Mouse (Mus musculus) lung, embryonic 15.5 days (tissue): ENCODE measurements around the gene Myo3b. TPM values are rescaled to one million over a fixed set of nuclear protein-coding genes. Genes with fewer than 3 reads are reported as not detected.

Experiments used
- ATAC-seq: fragments of 200-750 bp; cut with Nextera tagmentation; 2 replicates; pipeline ENCODE4 v1.8.0; 2017; ENCODE audit warnings: moderate number of reproducible peaks, borderline replicate concordance; ENCODE audit not compliant: low FRiP score, low TSS enrichment; ENCODE audit errors: extremely low read depth
- H3K27ac ChIP-seq: fragments of 300-500 bp; sonication (generic); 2 replicates; pipeline ENCODE4 v1.5.1; 2015; ENCODE audit warnings: moderate library complexity, mild to moderate bottlenecking, inconsistent platforms
- H3K27me3 ChIP-seq: fragments of 300-500 bp; sonication (generic); 2 replicates; pipeline ENCODE4 v1.6.1; 2015; ENCODE audit warnings: inconsistent platforms
- H3K36me3 ChIP-seq: fragments of 300-500 bp; sonication (generic); 2 replicates; pipeline ENCODE4 v1.6.1; 2015; ENCODE audit warnings: inconsistent platforms
- H3K4me1 ChIP-seq: fragments of 300-500 bp; sonication (generic); 2 replicates; pipeline ENCODE4 v1.6.1; 2015; ENCODE audit warnings: inconsistent platforms
- H3K4me2 ChIP-seq: fragments of 300-500 bp; sonication (generic); 2 replicates; pipeline ENCODE4 v1.6.1; 2015; ENCODE audit warnings: inconsistent platforms, mild to moderate bottlenecking, moderate library complexity
- H3K4me3 ChIP-seq: fragments of 300-500 bp; sonication (generic); 2 replicates; pipeline ENCODE4 v1.5.1; 2015; ENCODE audit warnings: mild to moderate bottlenecking, inconsistent platforms
- H3K9ac ChIP-seq: fragments of 300-500 bp; sonication (generic); 2 replicates; pipeline ENCODE4 v1.6.1; 2015; ENCODE audit warnings: inconsistent platforms
- H3K9me3 ChIP-seq: fragments of 300-500 bp; sonication (generic); 2 replicates; pipeline ENCODE4 v1.6.1; 2016; ENCODE audit warnings: inconsistent platforms
- WGBS: fragments of 180-500 bp; shearing (Covaris S2); methylation state at CpG from one replicate; pipeline ENCODE4 v1.1.7; 2015; 5-methylcytosine and 5-hydroxymethylcytosine counted together
- polyA plus RNA-seq: library from polyadenylated mRNA; unstranded; fragments of >200 nt; fragmentation: Nextera tagmentation; extraction: Ambion mirVana; gene quantifications from 2 replicates; pipeline ENCODE4 v1.2.1, GENCODE M21; 2015

The Myo3b gene
- polyA plus RNA-seq, 1 experiment from 2014 or later: 0.46 TPM

DNA sequence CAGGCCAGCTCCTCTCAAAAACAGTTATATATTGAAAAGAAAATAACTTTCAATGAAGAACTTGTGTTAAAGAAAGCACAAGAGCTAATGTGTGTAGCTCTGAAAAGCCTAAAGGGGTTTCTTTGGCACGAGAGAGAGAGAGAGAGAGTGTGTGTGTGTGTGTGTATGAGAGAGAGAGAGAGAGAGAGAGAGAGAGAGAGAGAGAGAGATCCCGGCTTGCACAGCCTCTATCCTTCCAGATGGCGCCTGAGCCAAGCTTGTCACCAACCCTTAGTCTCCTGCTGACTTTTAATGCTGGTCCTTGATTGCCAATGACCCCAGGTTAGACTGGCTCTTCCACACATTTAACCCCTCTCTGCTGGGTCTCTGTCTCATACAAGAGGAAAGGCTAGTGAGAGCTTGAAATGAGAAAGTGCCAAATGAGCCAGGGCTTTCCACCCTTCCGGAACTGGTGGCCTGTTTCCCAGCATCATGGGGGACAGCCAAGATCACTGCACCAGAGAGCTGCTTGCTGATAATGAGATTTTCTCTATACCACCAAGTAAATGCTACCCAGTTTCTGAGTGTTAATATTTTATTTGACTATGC is 371.5 kb downstream of the Myo3b start:
- no peaks in the 10 kb centered on the region for H3K4me1 ChIP-seq
- no peaks in the 10 kb centered on the region for H3K27me3 ChIP-seq
- no peak overlapping the region for H3K4me3 ChIP-seq
- no peak overlapping the region for H3K9ac ChIP-seq
- H3K9me3 ChIP-seq: no peaks in the 10 kb centered on the region
- H3K27ac ChIP-seq: no peak overlapping the region
- H3K4me2 ChIP-seq: no peak overlapping the region
- no peak for ATAC-seq
- no peaks in the 10 kb centered on the region for H3K36me3 ChIP-seq
- 65% methylated on average over 4 of the region's 4 CpGs for WGBS

DNA sequence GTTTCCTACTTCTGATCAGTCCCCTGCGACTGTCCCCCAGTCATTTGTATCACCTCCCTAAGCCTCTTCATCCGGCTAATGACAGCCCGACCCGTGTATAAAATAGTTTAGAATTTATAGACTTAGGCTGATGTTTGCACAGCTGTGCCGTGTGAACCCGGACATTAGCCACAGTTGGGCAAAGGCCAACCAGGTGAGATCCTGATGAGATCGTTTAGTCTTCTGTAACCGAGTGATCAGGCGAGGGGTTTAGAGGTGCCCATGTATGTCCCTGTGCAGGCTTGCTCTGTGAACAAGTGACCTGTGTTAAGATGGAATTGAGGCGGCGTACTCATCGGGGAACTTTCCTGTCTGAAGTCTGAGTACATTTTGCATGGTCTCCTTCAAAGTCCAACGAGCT is 373.4 kb downstream of the Myo3b start:
- WGBS: 41% methylated on average over 13 of the region's 13 CpGs
- Histone ChIP-seq H3K4me3 (no peak overlapping the region), H3K27ac (no peak overlapping the region), H3K36me3 (no peaks in the 10 kb centered on the region), H3K4me1 (no peaks in the 10 kb centered on the region), H3K9ac (no peak overlapping the region), H3K9me3 (no peaks in the 10 kb centered on the region), H3K4me2 (no peak overlapping the region), H3K27me3 (no peaks in the 10 kb centered on the region)
- ATAC-seq: no peak

DNA sequence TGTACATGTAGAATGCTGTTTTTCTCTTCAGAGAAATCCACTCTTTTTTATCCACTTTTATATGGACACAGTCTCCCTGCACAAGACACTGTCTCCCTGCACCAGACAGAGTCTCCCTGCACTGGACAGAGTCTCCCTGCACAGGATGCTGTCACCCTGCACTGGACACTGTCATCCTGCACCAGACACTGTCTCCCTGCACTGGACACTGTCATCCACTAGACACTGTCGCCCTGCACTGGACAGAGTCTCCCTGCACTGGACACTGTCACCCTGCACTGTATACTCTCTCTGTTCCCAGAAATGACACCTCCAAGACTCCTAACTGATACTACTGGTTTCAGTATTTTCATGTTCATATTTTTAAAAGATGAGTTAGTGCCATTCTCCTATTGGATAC is 375.5 kb downstream of the Myo3b start:
- no peak overlapping the region for H3K27ac ChIP-seq
- H3K4me1 ChIP-seq: no peaks in the 10 kb centered on the region
- no peaks in the 10 kb centered on the region for H3K27me3 ChIP-seq
- no peaks in the 10 kb centered on the region for H3K36me3 ChIP-seq
- 0 out of 2 replicates have a peak, but pooled peaks have one; percentile 19 for ATAC-seq
- no peak overlapping the region for H3K4me2 ChIP-seq
- H3K4me3 ChIP-seq: no peak overlapping the region
- H3K9ac ChIP-seq: no peak overlapping the region
- H3K9me3 ChIP-seq: no peaks in the 10 kb centered on the region
- 69% methylated on average over 1 of the region's 1 CpGs for WGBS

DNA sequence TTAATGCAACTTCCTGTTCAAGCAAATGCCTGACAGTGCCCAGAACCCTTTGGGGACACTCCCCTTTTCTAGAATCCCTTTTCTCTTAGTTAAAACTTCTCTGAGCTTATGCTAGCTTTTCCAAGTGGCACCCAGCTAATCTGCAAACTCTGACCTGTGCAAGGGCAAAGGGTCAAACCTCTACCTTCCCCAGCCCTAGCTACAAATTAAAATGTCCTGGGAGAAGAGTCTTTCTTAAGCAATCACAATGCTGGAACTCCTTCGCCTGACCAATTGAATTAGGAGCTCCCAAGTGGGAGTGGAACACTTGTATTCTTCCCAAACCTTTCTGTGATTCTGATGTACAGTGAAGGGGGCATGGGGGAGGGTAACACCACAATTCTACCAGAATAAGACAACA is 376.6 kb downstream of the Myo3b start:
- Histone ChIP-seq H3K4me3 (no peak overlapping the region), H3K9me3 (no peaks in the 10 kb centered on the region), H3K27ac (no peak overlapping the region), H3K9ac (no peak overlapping the region), H3K27me3 (no peaks in the 10 kb centered on the region), H3K4me2 (no peak overlapping the region), H3K4me1 (no peaks in the 10 kb centered on the region), H3K36me3 (no peaks in the 10 kb centered on the region)
- WGBS: 85% methylated on average over 1 of the region's 1 CpGs
- ATAC-seq: no peak

DNA sequence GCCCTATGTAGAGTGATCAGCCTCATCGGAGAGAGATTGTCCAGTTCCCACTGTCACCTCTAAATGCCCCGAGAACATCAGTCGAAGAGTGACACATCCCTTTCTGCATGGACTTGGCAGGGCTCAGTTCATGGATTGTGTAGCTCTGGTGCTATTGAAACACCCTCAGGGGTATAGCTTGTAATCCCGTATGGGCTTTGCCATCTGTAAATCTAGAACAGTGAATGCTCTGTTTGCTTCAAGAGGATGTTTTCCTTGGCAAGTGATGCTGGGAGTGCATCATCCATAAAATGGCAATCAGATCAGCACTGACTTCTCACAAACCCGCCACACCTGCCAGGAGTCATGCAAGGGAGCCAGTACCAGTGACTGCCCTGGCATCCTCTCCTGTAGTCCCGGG is 380.4 kb downstream of the Myo3b start:
- no peaks in the 10 kb centered on the region for H3K27me3 ChIP-seq
- H3K4me2 ChIP-seq: no peak overlapping the region
- no peak overlapping the region for H3K4me3 ChIP-seq
- WGBS: 75% methylated on average over 6 of the region's 6 CpGs
- no peaks in the 10 kb centered on the region for H3K9me3 ChIP-seq
- H3K4me1 ChIP-seq: no peaks in the 10 kb centered on the region
- H3K9ac ChIP-seq: no peak overlapping the region
- no peaks in the 10 kb centered on the region for H3K36me3 ChIP-seq
- no peak overlapping the region for H3K27ac ChIP-seq
- no peak for ATAC-seq

DNA sequence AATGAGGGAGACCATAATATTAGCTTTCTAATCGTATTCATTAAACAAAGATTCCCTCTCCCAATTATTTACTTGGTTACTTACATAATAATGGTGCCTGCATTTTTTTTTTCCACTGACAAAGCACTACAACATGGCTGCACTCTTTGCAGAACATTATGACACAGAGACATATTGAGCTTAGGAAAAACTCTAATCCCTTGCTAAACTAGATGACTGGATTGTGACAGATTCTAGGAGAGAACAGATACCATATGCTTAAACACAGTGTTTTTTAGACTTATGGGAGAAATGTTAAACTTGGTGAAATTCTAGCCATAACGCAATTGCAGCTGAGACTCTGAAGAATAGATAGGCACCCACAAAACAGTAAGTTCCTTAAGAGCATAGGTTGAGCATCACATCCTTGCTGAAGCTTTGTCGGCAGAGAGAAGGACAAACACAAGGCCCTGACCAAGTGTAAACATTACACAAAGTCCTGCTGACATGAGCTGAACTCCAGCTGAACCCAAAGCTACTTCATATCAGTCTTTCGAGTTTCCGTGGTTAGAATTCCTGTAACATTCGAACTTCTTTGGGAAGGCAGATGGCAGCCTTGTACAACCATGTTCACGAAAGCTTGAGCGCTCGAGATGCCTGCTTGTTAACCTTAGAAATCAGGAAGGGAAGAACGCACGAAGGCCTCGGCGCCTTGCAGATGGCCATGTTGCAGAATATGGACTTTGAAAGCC is 382.4 kb downstream of the Myo3b start:
- H3K9me3 ChIP-seq: no peaks in the 10 kb centered on the region
- 22% methylated on average over 13 of the region's 13 CpGs for WGBS
- ATAC-seq: no peak
- no peaks in the 10 kb centered on the region for H3K36me3 ChIP-seq
- no peak overlapping the region for H3K4me2 ChIP-seq
- H3K4me1 ChIP-seq: peaks cover 5% of the 10 kb centered on the region; the same call in 1 of the 2 replicates
- no peaks in the 10 kb centered on the region for H3K27me3 ChIP-seq
- H3K9ac ChIP-seq: no peak overlapping the region
- no peak overlapping the region for H3K4me3 ChIP-seq
- H3K27ac ChIP-seq: no peak overlapping the region

DNA sequence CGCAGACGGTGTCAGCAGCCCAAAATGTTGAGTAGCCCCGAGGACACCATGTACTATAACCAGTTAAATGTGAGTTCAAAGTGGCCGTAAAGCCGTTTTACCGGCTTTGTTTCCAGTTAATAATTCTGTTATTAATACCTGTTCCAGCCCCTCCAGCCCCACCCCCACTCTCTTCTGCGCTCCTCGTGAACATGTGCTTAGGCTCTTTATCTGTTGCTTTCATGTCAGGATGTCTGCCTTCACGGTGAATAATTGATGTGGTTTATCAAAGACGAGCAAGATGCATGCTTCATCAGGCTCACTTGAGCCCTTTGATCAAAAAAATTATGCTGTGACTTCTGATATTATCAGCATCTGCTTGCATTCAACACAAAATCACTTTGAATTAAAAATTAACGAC is 386.7 kb downstream of the Myo3b start:
- H3K4me2 ChIP-seq: no peak overlapping the region
- H3K27ac ChIP-seq: no peak overlapping the region
- peaks cover 5% of the 10 kb centered on the region; the same call in 1 of the 2 replicates for H3K4me1 ChIP-seq
- no peak overlapping the region for H3K9ac ChIP-seq
- ATAC-seq: no peak
- H3K9me3 ChIP-seq: no peaks in the 10 kb centered on the region
- H3K36me3 ChIP-seq: no peaks in the 10 kb centered on the region
- no peak overlapping the region for H3K4me3 ChIP-seq
- no peaks in the 10 kb centered on the region for H3K27me3 ChIP-seq
- WGBS: 29% methylated on average over 11 of the region's 11 CpGs

DNA sequence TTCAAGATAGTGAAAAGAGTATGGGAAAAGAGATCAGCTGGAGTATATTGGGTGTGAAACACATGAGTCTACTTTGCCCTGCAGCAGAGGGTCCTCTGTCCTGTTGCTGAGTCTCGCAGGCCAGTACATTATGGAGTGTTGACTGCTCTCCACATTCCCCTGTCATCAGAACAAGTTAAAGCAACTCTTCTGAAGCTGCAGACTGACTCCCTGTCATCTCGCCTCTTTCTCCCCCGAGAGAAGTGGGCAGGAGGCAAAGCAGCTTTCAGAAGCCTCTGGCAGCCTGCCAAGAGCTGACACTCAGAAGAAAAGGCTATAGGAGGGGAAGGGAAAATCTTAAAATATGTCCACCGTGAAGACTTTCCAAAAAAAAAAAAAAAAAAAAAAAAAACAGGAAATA is 404.1 kb downstream of the Myo3b start:
- Histone ChIP-seq H3K9me3 (no peaks in the 10 kb centered on the region), H3K4me2 (peak overlapping the region; percentile 39), H3K27ac (no peak overlapping the region), H3K4me3 (no peak overlapping the region), H3K9ac (no peak overlapping the region), H3K27me3 (0 out of 2 replicates have a peak, but pooled peaks cover 3% of the 10 kb centered on the region), H3K4me1 (peaks cover 16% of the 10 kb centered on the region), H3K36me3 (no peaks in the 10 kb centered on the region)
- WGBS: 2% methylated on average over 4 of the region's 4 CpGs
- peak; percentile 79; the same call in 1 of the 2 replicates for ATAC-seq

DNA sequence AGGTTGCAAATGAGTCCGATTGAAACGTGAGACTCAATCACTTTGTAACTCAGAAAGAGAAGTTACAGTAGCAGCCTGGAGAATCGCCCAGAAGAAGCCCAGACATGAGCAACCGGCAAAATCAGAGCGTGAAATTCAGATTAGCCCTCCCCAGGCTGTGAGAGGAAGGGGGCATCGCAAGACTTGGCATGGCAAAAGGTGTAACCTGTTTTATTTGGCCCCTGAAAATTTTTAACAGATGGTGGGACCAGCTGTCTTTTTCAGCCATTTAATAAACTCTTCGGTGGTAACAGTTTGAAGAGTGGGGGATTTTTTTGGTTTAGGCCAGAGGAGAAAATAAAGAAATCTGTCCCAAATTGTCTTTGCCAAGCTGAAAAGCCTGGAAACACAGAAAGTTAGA is 405.2 kb downstream of the Myo3b start:
- H3K4me3 ChIP-seq: no peak overlapping the region
- WGBS: 7% methylated on average over 7 of the region's 7 CpGs
- no peak overlapping the region for H3K9ac ChIP-seq
- peak overlapping the region; percentile 39; the same call in 1 of the 2 replicates for H3K4me2 ChIP-seq
- H3K36me3 ChIP-seq: no peaks in the 10 kb centered on the region
- H3K4me1 ChIP-seq: peaks cover 16% of the 10 kb centered on the region
- H3K27me3 ChIP-seq: 0 out of 2 replicates have a peak, but pooled peaks cover 3% of the 10 kb centered on the region
- H3K9me3 ChIP-seq: no peaks in the 10 kb centered on the region
- no peak for ATAC-seq
- no peak overlapping the region for H3K27ac ChIP-seq

DNA sequence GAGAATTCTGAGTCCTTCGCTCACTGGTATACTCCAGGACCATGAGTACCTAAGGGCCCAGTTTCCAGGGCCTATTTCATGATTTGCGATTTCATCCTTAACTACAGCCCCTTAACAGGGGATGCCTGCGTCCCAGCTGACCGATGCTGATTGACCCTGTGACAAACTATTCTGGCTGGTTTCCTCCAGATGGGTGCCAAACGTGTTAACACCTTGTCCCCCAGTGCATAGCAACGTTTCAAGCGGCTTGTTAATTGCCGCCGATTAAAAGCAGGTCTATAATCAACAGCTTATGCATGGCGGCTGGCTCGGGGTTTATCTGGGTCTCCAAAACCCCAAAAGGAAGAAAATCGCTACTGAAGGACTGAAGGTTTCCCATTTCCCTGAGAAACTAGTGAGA is 417.3 kb downstream of the Myo3b start:
- Histone ChIP-seq H3K9ac (no peak overlapping the region), H3K4me2 (peak overlapping the region; percentile 57), H3K27me3 (no peaks in the 10 kb centered on the region), H3K9me3 (no peaks in the 10 kb centered on the region), H3K27ac (no peak overlapping the region; the same call in 1 of the 2 replicates), H3K4me3 (peak overlapping the region; percentile 33), H3K4me1 (peaks cover 5% of the 10 kb centered on the region; the same call in 1 of the 2 replicates), H3K36me3 (no peaks in the 10 kb centered on the region)
- WGBS: 7% methylated on average over 12 of the region's 12 CpGs
- ATAC-seq: no peak

DNA sequence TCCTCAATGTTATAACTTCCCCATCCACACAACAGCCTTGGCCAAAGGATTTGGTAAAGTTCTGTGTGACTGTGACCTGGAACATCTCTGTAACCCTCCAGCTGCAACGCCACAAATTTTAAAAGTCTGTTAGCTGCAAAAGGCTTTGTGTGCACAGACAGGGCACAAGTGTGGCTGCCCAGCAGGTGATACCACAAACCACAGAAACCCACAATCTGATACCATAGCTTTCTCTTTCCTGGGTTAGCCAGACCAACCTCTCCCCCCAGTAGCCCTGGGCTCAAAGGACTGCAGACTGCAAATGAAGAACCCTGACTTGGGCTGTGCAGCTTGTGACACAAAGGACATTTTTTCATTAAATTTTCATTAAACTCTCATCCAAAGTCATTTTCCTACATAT is 424.7 kb downstream of the Myo3b start:
- no peak for ATAC-seq
- H3K4me3 ChIP-seq: no peak overlapping the region
- no peaks in the 10 kb centered on the region for H3K27me3 ChIP-seq
- H3K36me3 ChIP-seq: no peaks in the 10 kb centered on the region
- H3K9ac ChIP-seq: no peak overlapping the region
- H3K27ac ChIP-seq: no peak overlapping the region
- 91% methylated on average over 1 of the region's 1 CpGs for WGBS
- no peak overlapping the region for H3K4me2 ChIP-seq
- no peaks in the 10 kb centered on the region for H3K4me1 ChIP-seq
- no peaks in the 10 kb centered on the region for H3K9me3 ChIP-seq

DNA sequence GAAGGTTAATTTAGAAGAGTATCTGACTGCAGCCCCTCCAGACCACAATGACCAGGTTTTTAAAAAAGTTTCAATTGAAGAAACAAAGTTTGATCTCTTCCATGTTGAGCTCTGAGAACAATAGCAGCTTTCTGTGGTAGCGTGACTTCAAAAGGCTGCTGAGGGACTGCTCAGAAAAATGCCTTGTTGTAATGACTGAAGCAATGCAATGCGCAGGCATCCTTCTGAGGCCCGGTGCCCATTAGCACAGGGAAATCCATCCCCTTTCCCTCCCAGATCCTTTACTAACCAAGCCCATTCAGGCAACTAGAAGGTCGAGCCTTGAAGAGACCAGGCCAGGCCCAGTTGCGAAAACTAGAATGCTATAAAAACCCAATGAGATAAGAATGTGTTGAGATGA is 432.2 kb downstream of the Myo3b start:
- no peak for ATAC-seq
- Histone ChIP-seq H3K4me1 (peaks cover 31% of the 10 kb centered on the region), H3K4me2 (0 out of 2 replicates have a peak overlapping the region, but pooled peaks have one; percentile 86), H3K4me3 (no peak overlapping the region), H3K36me3 (no peaks in the 10 kb centered on the region), H3K9me3 (no peaks in the 10 kb centered on the region), H3K27me3 (peaks cover 35% of the 10 kb centered on the region), H3K9ac (no peak overlapping the region), H3K27ac (no peak overlapping the region)
- WGBS: 35% methylated on average over 5 of the region's 5 CpGs
